Mouse (Mus musculus) ES-CJ7 (cell line): ENCODE results near the gene Acad8.

ENCODE experiments used
- DNase-seq: peaks from one replicate; pipeline ENCODE4 v3.0.0; 2011; ENCODE audit warnings: low read depth, low spot score

Acad8 gene

DNA sequence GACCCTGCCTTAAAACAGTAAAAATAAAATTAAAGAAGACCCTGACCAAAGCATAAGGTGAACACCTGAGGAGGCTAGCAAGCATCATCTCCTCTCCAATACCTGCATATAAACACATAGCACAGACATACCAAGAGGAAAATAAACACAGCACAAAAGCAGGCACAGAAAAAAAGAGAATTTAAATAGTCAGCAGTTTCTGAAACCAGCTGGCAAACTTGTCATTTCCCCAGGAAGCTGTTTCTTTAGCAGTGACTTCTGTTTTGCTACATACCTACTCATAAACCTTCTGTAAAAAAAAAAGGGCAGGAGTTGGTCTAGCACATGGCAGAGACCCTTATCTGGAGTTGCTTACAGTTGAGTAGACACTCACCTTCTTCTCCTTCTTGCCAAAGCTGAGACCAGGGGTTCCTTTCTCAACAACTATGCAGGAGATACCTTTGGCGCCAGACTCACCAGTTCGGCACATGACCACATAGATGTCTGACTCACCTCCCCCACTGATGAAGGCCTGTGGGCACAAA lies 14.2 kb downstream of the Acad8 start:
- DNase-seq: no peak

DNA sequence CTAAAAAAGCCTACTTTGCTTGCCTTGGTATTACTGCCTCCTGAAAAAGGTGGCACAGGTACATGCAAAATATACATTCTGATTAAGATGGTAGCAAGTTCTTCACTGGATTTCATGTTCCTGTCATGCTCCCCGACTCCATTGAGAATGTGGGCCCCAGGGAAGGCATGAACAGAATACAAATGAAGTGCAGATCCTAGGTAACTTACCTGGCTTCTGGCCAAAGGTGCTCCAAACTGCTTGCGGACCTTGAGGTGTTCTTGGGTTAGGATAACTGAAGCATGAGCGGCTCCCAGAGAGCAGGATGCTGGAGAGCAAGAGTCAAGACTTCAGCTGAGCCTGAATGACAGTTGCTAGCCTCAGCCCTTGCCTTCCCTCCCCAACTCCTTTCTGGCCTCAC lies 20.6 kb downstream of the Acad8 start:
- no peak for DNase-seq

GRCm38 (mm10) chr9:26977754-26978153 lies 21.6 kb downstream of the Acad8 start:
- DNase-seq: peak; percentile 14

DNA sequence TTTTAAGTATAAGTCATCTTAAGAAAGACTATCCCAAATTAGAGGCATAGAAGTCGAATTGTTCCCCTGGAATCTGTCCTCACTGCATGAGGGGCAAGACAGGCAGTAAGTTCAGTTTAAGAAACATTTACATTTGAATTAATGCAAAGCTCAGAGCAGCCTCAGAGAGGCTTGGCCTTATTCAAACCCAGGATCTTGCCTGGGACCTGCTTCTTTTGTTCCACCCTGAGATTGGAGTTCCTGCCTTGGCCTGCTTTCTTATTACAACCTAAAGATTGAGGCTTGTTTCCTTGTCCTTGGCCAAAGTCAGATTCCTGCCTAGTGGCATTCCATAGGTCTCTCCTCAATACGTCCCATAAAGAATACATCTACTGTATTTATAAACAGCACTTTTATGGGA lies 51.6 kb downstream of the Acad8 start:
- peak; percentile 81 for DNase-seq

DNA sequence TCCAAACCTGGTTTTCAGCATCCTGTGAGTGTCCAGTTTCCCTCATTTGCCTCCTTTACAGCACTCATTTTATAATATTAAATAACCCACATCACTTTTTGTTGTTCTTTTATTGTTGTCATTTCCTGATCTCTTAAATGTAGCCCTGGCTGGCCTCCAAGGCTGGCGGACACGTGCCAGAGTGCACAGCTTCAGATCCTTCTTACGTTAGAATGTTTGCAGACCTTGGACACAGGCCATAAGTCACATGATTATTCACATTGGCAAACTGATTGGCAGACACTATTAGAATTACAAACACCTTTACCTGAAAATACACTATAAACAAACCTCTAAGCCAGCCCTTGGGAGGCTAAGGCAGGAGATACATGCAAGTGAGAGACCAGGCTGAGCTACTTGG lies 75.2 kb downstream of the Acad8 start:
- no peak for DNase-seq
